Mouse (Mus musculus): ENCODE measurements at regions not wholly inside any gene's neighbourhood (a gene's known extent, or its start where the extent isn't known, plus 50 kb on each side); places are given as distances from the start of the nearest gene placed in this dataset.
A peak's percentile ranks its signal among the peaks of the same experiment; 100 is the strongest.

- no peak for DNase-seq (ENCODE audit: low read depth, low spot score)
- in situ Hi-C loops (cut with MboI; ENCODE audit: low pct_unique_long_range_greater_than_20kb) = no loop called here
- CTCF ChIA-PET = interaction anchor here (1.3 to 1.7 kb wide), 2 partner anchors 9 to 16 kb away, joined by 3 to 8 read pairs; no protein-coding TSS in a partner anchor
- H3K27me3 ChIP-seq = peaks cover 2% of the 10 kb centered on the region
- no peak for ATAC-seq
- POLR2A ChIA-PET = no interaction called here
- TF ChIP-seq CTCF (IDR thresholded peaks at IDR 0.05) = peak; percentile 50
These were observed 71.3 kb upstream of the Cep162 start for GRCm38 (mm10) chr9:87326374-87327295.

GRCm38 (mm10) chr9:87323690-87324089 lies 68.4 kb upstream of the Cep162 start:
- CTCF ChIA-PET = no interaction called here
- TF ChIP-seq CTCF (IDR thresholded peaks at IDR 0.05) = no peak
- POLR2A ChIA-PET = no interaction called here
- in situ Hi-C loops (cut with MboI; ENCODE audit: low pct_unique_long_range_greater_than_20kb) = no loop called here
- no peaks in the 10 kb centered on the region for H3K27me3 ChIP-seq
- DNase-seq (ENCODE audit: low read depth, low spot score) = peak; percentile 27
- no peak for ATAC-seq

- in situ Hi-C loops (cut with MboI; ENCODE audit: low pct_unique_long_range_greater_than_20kb) = no loop called here
- no peak for TF ChIP-seq CTCF (IDR thresholded peaks at IDR 0.05)
- ChIA-PET POLR2A (no interaction called here), CTCF (interaction anchor here (1.3 kb wide), 1 partner anchor 16 kb away, joined by 3 read pairs; no protein-coding TSS in a partner anchor)
- no peak for ATAC-seq
- no peaks in the 10 kb centered on the region for H3K27me3 ChIP-seq
- DNase-seq (ENCODE audit: low read depth, low spot score) = no peak
These were observed 65.4 kb upstream of the Cep162 start for GRCm38 (mm10) chr9:87320758-87321157.

- TF ChIP-seq CTCF (IDR thresholded peaks at IDR 0.05) = no peak
- POLR2A ChIA-PET = no interaction called here
- ATAC-seq (no peak), DNase-seq (ENCODE audit: low read depth, low spot score) (no peak)
- CTCF ChIA-PET = no interaction called here
- in situ Hi-C loops (cut with MboI; ENCODE audit: low pct_unique_long_range_greater_than_20kb) = no loop called here
- no peaks in the 10 kb centered on the region for H3K27me3 ChIP-seq
These were observed 63.4 kb upstream of the Cep162 start for GRCm38 (mm10) chr9:87318767-87319166.

GRCm38 (mm10) chr9:87310150-87310549 lies 54.8 kb upstream of the Cep162 start:
- in situ Hi-C loops (cut with MboI; ENCODE audit: low pct_unique_long_range_greater_than_20kb) = no loop called here
- ChIA-PET POLR2A (no interaction called here), CTCF (no interaction called here)
- DNase-seq (ENCODE audit: low read depth, low spot score) (no peak), ATAC-seq (no peak)
- no peaks in the 10 kb centered on the region for H3K27me3 ChIP-seq
- TF ChIP-seq CTCF (IDR thresholded peaks at IDR 0.05) = no peak

Data from Patski (cell line).